Mouse (Mus musculus) ES-E14 (cell line): ENCODE data around the gene Ccl2.

Source experiments
- CHD2 ChIP-seq: IDR thresholded peaks from 2 replicates; pipeline ENCODE4 v1.6.1; 2014; ENCODE audit warnings: mild to moderate bottlenecking, low read depth, low read length, inconsistent platforms
- HCFC1 ChIP-seq: IDR thresholded peaks from 2 replicates; pipeline ENCODE4 v1.6.1; 2012; ENCODE audit warnings: low read length, inconsistent platforms, borderline replicate concordance; ENCODE audit not compliant: insufficient read depth
- MAFK ChIP-seq: IDR thresholded peaks from 2 replicates; pipeline ENCODE4 v1.6.1; 2014; ENCODE audit warnings: mild to moderate bottlenecking, low read depth, low read length, inconsistent platforms; ENCODE audit not compliant: insufficient read depth
- ZC3H11A ChIP-seq: IDR thresholded peaks from 2 replicates; pipeline ENCODE4 v1.6.1; 2012; ENCODE audit warnings: low read depth, mild to moderate bottlenecking, inconsistent platforms, low read length, borderline replicate concordance
- ZNF384 ChIP-seq: IDR thresholded peaks from 2 replicates; pipeline ENCODE4 v1.6.1; 2012; ENCODE audit warnings: low read depth, low read length, inconsistent platforms

GRCm38 (mm10) chr11:82032136-82032535 is 3.2 kb upstream of the Ccl2 start:
- TF ChIP-seq ZNF384 = no peak
- TF ChIP-seq HCFC1 = no peak
- no peak for TF ChIP-seq CHD2
- no peak for TF ChIP-seq ZC3H11A
- TF ChIP-seq MAFK = no peak
